ENCODE assay signal across 9 mouse cellular contexts in the genomic region with DNA sequence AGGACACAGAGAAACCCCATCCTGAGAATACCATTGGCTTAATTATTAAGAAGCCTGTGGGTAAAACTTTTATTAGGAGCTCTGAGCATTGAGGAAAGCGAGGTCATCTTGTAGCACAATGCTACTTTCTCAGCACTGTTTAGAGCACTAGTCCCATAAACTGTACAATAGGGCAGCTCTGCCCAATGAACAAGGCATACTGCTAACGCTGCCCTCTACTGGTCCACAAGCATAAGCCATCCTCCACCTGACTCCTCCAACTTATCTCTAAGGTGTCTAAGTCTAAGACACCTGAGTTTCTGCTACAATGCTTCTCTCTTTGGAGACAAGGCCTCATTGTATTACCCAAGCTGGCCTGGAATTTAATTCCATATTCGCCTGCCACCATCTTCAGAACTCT. TPM values are rescaled to one million over a fixed set of nuclear protein-coding genes. Genes with fewer than 3 reads are reported as not detected.
DNase-seq lines count a peak whose midpoint lies in the region; ATAC-seq and TF ChIP-seq lines count a peak whose summit lies in the region.
"Had no signal": no experiment of that assay in that cellular context is flagged by ENCODE, and none has a peak within 500 bp of the region (broad histone marks: within the 10 kb centered on the region; RNA-seq: fewer than 3 reads in every experiment).

No protein-coding gene starts in this region.

- TF ChIP-seq CTCF in E14TG2a.4 (conservative IDR thresholded peaks at IDR 0.05; ENCODE audit: low read length): peak; percentile 59

- H3K36me3 ChIP-seq in intestine, embryonic 16.5 days (ENCODE audit: control insufficient read depth, insufficient read depth, low read length): peaks cover 33% of the 10 kb centered on the region
- peaks cover 49% of the 10 kb centered on the region for H3K36me3 ChIP-seq in intestine, embryonic 15.5 days
- H3K36me3 ChIP-seq in E14TG2a.4 (ENCODE audit: insufficient read depth, low read length): peaks cover 87% of the 10 kb centered on the region

- H3K4me2 ChIP-seq in intestine, embryonic 16.5 days (ENCODE audit: low read depth, low read length): no peak overlapping the region
- no peak overlapping the region for H3K4me2 ChIP-seq in intestine, embryonic 15.5 days (replicated peaks)
- H3K4me2 ChIP-seq: limb, embryonic 13.5 days had no signal

- H3K4me3 ChIP-seq in intestine, embryonic 16.5 days (ENCODE audit: low read length): no peak overlapping the region
- H3K4me3 ChIP-seq in intestine, embryonic 15.5 days (replicated peaks): no peak overlapping the region
- H3K4me3 ChIP-seq in E14TG2a.4 (replicated peaks; ENCODE audit: low read length): no peak overlapping the region
- H3K4me3 ChIP-seq: limb, embryonic 13.5 days had no signal

- no peaks in the 10 kb centered on the region for H3K4me1 ChIP-seq in intestine, embryonic 16.5 days (ENCODE audit: control insufficient read depth, insufficient read depth, low read length)
- no peaks in the 10 kb centered on the region for H3K4me1 ChIP-seq in intestine, embryonic 15.5 days (replicated peaks)
- H3K4me1 ChIP-seq in E14TG2a.4 (replicated peaks; ENCODE audit: low read depth, low read length): peaks cover 43% of the 10 kb centered on the region
- H3K4me1 ChIP-seq: limb, embryonic 13.5 days had no signal

- H3K9me3 ChIP-seq in intestine, embryonic 16.5 days (ENCODE audit: control insufficient read depth, low read length): no peaks in the 10 kb centered on the region
- no peaks in the 10 kb centered on the region for H3K9me3 ChIP-seq in intestine, embryonic 15.5 days
- H3K9me3 ChIP-seq in E14TG2a.4 (ENCODE audit: low read length): no peaks in the 10 kb centered on the region
- H3K9me3 ChIP-seq: limb, embryonic 13.5 days had no signal

- no peak overlapping the region for H3K27ac ChIP-seq in intestine, embryonic 16.5 days (ENCODE audit: low read length)
- no peak overlapping the region for H3K27ac ChIP-seq in intestine, embryonic 15.5 days
- H3K27ac ChIP-seq: limb, embryonic 13.5 days had no signal

- no peak overlapping the region for H3K9ac ChIP-seq in intestine, embryonic 16.5 days (ENCODE audit: low read depth, low read length)
- H3K9ac ChIP-seq in intestine, embryonic 15.5 days: no peak overlapping the region
- H3K9ac ChIP-seq: limb, embryonic 13.5 days had no signal

- intact Hi-C loops in gastrocnemius, postnatal 14 days (cut with DNase I; ENCODE audit: low total_unique reads): no loop called here

- 0 out of 2 replicates have a peak, but pooled peaks have one; percentile 58 for ATAC-seq in intestine, embryonic 16.5 days
- ATAC-seq in intestine, embryonic 15.5 days: no peak

- peak; percentile 58 for DNase-seq in embryo, embryonic 11 days
- DNase-seq in lung, postnatal 36 days: peak; percentile 64
- DNase-seq in left cerebral cortex, adult 9 months (ENCODE audit: low spot score in 2 of 2): no peak
- no peak for DNase-seq in layer of hippocampus, adult 9-10 months (ENCODE audit: low spot score)
- no peak for DNase-seq in gastrocnemius, postnatal 14 days

- H3K27me3 ChIP-seq in intestine, embryonic 16.5 days (replicated peaks; ENCODE audit: control insufficient read depth, insufficient read depth, low read length): no peaks in the 10 kb centered on the region
- H3K27me3 ChIP-seq in intestine, embryonic 15.5 days (replicated peaks): no peaks in the 10 kb centered on the region
- no peaks in the 10 kb centered on the region for H3K27me3 ChIP-seq in E14TG2a.4 (ENCODE audit: insufficient read depth, low read length)
- H3K27me3 ChIP-seq: limb, embryonic 13.5 days had no signal

- WGBS in intestine, embryonic 16.5 days: 76% methylated on average over 3 of the region's 3 CpGs
- WGBS in intestine, embryonic 15.5 days: 68% methylated on average over 3 of the region's 3 CpGs

RNA-seq across cellular contexts. Expression of a gene that starts 9.7 kb away (rescaled TPM):
- polyA plus RNA-seq in intestine, embryonic 16.5 days (2015; fragmentation: Nextera tagmentation; extraction: Ambion mirVana): 25.3 and 29.2 TPM in 2 replicates
- 25.1 and 32.4 TPM in 2 replicates for polyA plus RNA-seq in intestine, embryonic 15.5 days (2015; fragmentation: Nextera tagmentation; extraction: Ambion mirVana)
- 10 to 100 TPM; 45.4 to 56.3 TPM for total RNA-seq in gastrocnemius, postnatal 14 days (2021)

RNA-seq across cellular contexts. Expression of a gene that starts 17.2 kb away (rescaled TPM):
- polyA plus RNA-seq in intestine, embryonic 16.5 days (2015; fragmentation: Nextera tagmentation; extraction: Ambion mirVana): 35.4 and 37.1 TPM in 2 replicates
- 33.8 and 36.3 TPM in 2 replicates for polyA plus RNA-seq in intestine, embryonic 15.5 days (2015; fragmentation: Nextera tagmentation; extraction: Ambion mirVana)
- 10 to 100 TPM; 14.6 to 15.6 TPM for total RNA-seq in gastrocnemius, postnatal 14 days (2021)

RNA-seq across cellular contexts. Expression of a gene that starts 26.5 kb away (rescaled TPM):
- polyA plus RNA-seq in intestine, embryonic 16.5 days (2015; fragmentation: Nextera tagmentation; extraction: Ambion mirVana): 6.4 and 8.8 TPM in 2 replicates
- polyA plus RNA-seq in intestine, embryonic 15.5 days (2015; fragmentation: Nextera tagmentation; extraction: Ambion mirVana): 8.1 and 8.6 TPM in 2 replicates
- total RNA-seq in gastrocnemius, postnatal 14 days (2021): under 1 TPM; 0.43 to 0.66 TPM

RNA-seq across cellular contexts. Expression of a gene that starts 31.9 kb away (rescaled TPM):
- 9.9 and 11.1 TPM in 2 replicates for polyA plus RNA-seq in intestine, embryonic 16.5 days (2015; fragmentation: Nextera tagmentation; extraction: Ambion mirVana)
- 13.4 and 14.8 TPM in 2 replicates for polyA plus RNA-seq in intestine, embryonic 15.5 days (2015; fragmentation: Nextera tagmentation; extraction: Ambion mirVana)
- 10 to 100 TPM; 11.2 to 13.5 TPM for total RNA-seq in gastrocnemius, postnatal 14 days (2021)

RNA-seq across cellular contexts. Expression of a gene that starts 32.0 kb away (rescaled TPM):
- polyA plus RNA-seq in intestine, embryonic 16.5 days (2015; fragmentation: Nextera tagmentation; extraction: Ambion mirVana): 24.8 and 26.7 TPM in 2 replicates
- 31.6 and 31.9 TPM in 2 replicates for polyA plus RNA-seq in intestine, embryonic 15.5 days (2015; fragmentation: Nextera tagmentation; extraction: Ambion mirVana)
- 10 to 100 TPM; 11.5 to 12.6 TPM for total RNA-seq in gastrocnemius, postnatal 14 days (2021)

Comparison
In these comparisons a context has a peak if more than half of its experiments do, and no peak if none do; other contexts are left out.
1. DNase-seq: peak in embryo, embryonic 11 days (single experiment) and lung, postnatal 36 days (single experiment); none in left cerebral cortex, adult 9 months (0 of 2), layer of hippocampus, adult 9-10 months (single experiment) and gastrocnemius, postnatal 14 days (single experiment).